Mouse (Mus musculus) neural tube, embryonic 13.5 days (tissue): ENCODE data around the gene Ptpn13. TPM values are rescaled to one million over a fixed set of nuclear protein-coding genes. Genes with fewer than 3 reads are reported as not detected.

Source experiments
- ATAC-seq: fragments of 200-750 bp; cut with Nextera tagmentation; 2 replicates; pipeline ENCODE4 v1.8.0; 2017; ENCODE audit warnings: low read depth, mild to moderate bottlenecking, moderate TSS enrichment, moderate library complexity
- H3K27ac ChIP-seq: fragments of 300-500 bp; sonication (generic); replicated peaks from 2 replicates; pipeline ENCODE4 v1.5.1; 2015; ENCODE audit warnings: moderate library complexity, mild to moderate bottlenecking, inconsistent platforms
- H3K27me3 ChIP-seq: fragments of 300-500 bp; sonication (generic); 2 replicates; pipeline ENCODE4 v1.6.1; 2015; ENCODE audit warnings: mild to moderate bottlenecking, inconsistent platforms
- H3K36me3 ChIP-seq: fragments of 300-500 bp; sonication (generic); 2 replicates; pipeline ENCODE4 v1.6.1; 2015; ENCODE audit warnings: mild to moderate bottlenecking, inconsistent platforms
- H3K4me1 ChIP-seq: fragments of 300-500 bp; sonication (generic); replicated peaks from 2 replicates; pipeline ENCODE4 v1.6.1; 2015; ENCODE audit warnings: inconsistent platforms
- H3K4me2 ChIP-seq: fragments of 300-500 bp; sonication (generic); 2 replicates; pipeline ENCODE4 v1.6.1; 2015; ENCODE audit warnings: inconsistent platforms, mild to moderate bottlenecking, moderate library complexity
- H3K4me3 ChIP-seq: fragments of 300-500 bp; sonication (generic); 2 replicates; pipeline ENCODE4 v1.5.1; 2015; ENCODE audit warnings: mild to moderate bottlenecking, inconsistent platforms
- H3K9ac ChIP-seq: fragments of 300-500 bp; sonication (generic); 2 replicates; pipeline ENCODE4 v1.6.1; 2015; ENCODE audit warnings: moderate library complexity, mild to moderate bottlenecking, inconsistent platforms
- H3K9me3 ChIP-seq: fragments of 300-500 bp; sonication (generic); 2 replicates; pipeline ENCODE4 v1.6.1; 2016; ENCODE audit warnings: inconsistent platforms
- whole genome bisulfite sequencing: fragments of 180-500 bp; shearing (Covaris S2); methylation state at CpG from one replicate; pipeline ENCODE4 v1.1.7; 2015; 5-methylcytosine and 5-hydroxymethylcytosine counted together
- polyA plus RNA-seq: library from polyadenylated mRNA; unstranded; fragments of >200 nt; fragmentation: Nextera tagmentation; extraction: Ambion mirVana; gene quantifications from 2 replicates; pipeline ENCODE4 v1.2.1, GENCODE M21; 2015

Gene Ptpn13
- polyA plus RNA-seq, 1 experiment from 2014 or later, result 6.6 TPM

GRCm38 (mm10) chr5:103534454-103534853, 109.5 kb downstream of the Ptpn13 start:
- no peaks in the 10 kb centered on the region for H3K27me3 ChIP-seq
- no peak overlapping the region for H3K27ac ChIP-seq
- no peak for ATAC-seq
- no peak overlapping the region for H3K9ac ChIP-seq
- 0 out of 2 replicates have a peak, but pooled peaks cover 17% of the 10 kb centered on the region for H3K36me3 ChIP-seq
- H3K4me3 ChIP-seq, result no peak overlapping the region
- 83% methylated on average over 3 of the region's 3 CpGs for WGBS
- H3K4me2 ChIP-seq, result no peak overlapping the region
- H3K4me1 ChIP-seq, result no peaks in the 10 kb centered on the region
- no peaks in the 10 kb centered on the region for H3K9me3 ChIP-seq

DNA sequence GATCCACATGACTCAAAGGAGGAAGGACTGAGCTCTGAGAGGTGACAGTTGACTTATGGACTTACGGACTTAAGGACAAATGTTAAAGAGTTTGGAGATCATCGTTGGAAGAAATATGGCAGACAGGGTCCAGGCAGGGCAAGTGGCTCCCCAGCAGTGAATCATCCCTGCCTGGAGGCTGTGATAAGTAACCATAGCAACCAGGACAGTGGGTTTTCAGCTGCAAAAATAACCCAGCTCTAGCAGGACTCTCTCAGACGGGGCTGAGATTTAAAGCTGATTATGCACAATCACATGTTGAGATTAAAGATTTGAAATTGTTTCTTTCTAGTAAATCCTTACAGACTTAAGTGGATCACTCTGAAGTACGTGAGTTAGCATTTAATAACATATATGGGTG, 112.4 kb downstream of the Ptpn13 start:
- 0 out of 2 replicates have a peak, but pooled peaks cover 9% of the 10 kb centered on the region for H3K36me3 ChIP-seq

DNA sequence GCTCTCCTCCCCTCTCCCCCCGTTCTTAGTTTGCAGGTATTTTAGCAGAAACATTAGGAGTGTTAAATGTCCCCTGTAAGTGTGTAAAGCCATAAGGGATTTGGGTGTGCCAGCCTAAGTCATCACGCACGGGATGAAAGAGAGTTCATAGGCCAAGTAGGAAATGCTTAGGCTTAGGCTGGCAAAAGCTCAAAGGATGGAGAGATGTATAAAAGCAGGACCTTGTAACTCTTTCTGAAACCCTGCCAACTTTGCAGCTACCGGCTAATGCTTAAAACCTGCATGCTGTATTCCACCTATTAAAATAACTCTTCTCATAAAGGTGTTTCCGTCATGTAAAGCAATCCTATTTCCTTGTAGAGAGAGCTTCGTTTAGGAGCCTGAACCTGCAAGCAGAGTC, 115.6 kb downstream of the Ptpn13 start:
- H3K27ac ChIP-seq, result no peak overlapping the region
- H3K4me3 ChIP-seq, result no peak overlapping the region
- H3K9me3 ChIP-seq, result no peaks in the 10 kb centered on the region
- no peak overlapping the region for H3K4me2 ChIP-seq
- no peaks in the 10 kb centered on the region for H3K4me1 ChIP-seq
- no peaks in the 10 kb centered on the region for H3K27me3 ChIP-seq
- no peak overlapping the region for H3K9ac ChIP-seq
- ATAC-seq, result no peak
- WGBS, result 82% methylated on average over 6 of the region's 6 CpGs
- 0 out of 2 replicates have a peak, but pooled peaks cover 9% of the 10 kb centered on the region for H3K36me3 ChIP-seq

More for the DNA sequence above, 112.4 kb downstream of the Ptpn13 start:
- H3K4me2 ChIP-seq, result no peak overlapping the region
- no peak for ATAC-seq
- no peak overlapping the region for H3K4me3 ChIP-seq
- 40% methylated on average over 4 of the region's 4 CpGs for WGBS
- no peak overlapping the region for H3K9ac ChIP-seq
- H3K27me3 ChIP-seq, result no peaks in the 10 kb centered on the region
- H3K9me3 ChIP-seq, result no peaks in the 10 kb centered on the region
- no peaks in the 10 kb centered on the region for H3K4me1 ChIP-seq
- no peak overlapping the region for H3K27ac ChIP-seq

- ATAC-seq, result no peak
These were observed 116.1 kb downstream of the Ptpn13 start for GRCm38 (mm10) chr5:103541136-103541535.

GRCm38 (mm10) chr5:103541542-103541941, 116.5 kb downstream of the Ptpn13 start:
- Histone ChIP-seq H3K9me3 (no peaks in the 10 kb centered on the region), H3K4me2 (no peak overlapping the region), H3K36me3 (0 out of 2 replicates have a peak, but pooled peaks cover 9% of the 10 kb centered on the region), H3K4me3 (no peak overlapping the region), H3K27ac (no peak overlapping the region), H3K27me3 (no peaks in the 10 kb centered on the region), H3K9ac (no peak overlapping the region), H3K4me1 (no peaks in the 10 kb centered on the region)
- no peak for ATAC-seq
- 86% methylated on average over 11 of the region's 11 CpGs for WGBS

More at GRCm38 (mm10) chr5:103541136-103541535, 116.1 kb downstream of the Ptpn13 start:
- Histone ChIP-seq H3K4me3 (no peak overlapping the region), H3K27me3 (no peaks in the 10 kb centered on the region), H3K9me3 (no peaks in the 10 kb centered on the region), H3K36me3 (0 out of 2 replicates have a peak, but pooled peaks cover 9% of the 10 kb centered on the region), H3K4me1 (no peaks in the 10 kb centered on the region), H3K4me2 (no peak overlapping the region), H3K27ac (0 out of 2 replicates have a peak overlapping the region, but pooled peaks have one; percentile 13), H3K9ac (no peak overlapping the region)
- 75% methylated on average over 10 of the region's 10 CpGs for WGBS

DNA sequence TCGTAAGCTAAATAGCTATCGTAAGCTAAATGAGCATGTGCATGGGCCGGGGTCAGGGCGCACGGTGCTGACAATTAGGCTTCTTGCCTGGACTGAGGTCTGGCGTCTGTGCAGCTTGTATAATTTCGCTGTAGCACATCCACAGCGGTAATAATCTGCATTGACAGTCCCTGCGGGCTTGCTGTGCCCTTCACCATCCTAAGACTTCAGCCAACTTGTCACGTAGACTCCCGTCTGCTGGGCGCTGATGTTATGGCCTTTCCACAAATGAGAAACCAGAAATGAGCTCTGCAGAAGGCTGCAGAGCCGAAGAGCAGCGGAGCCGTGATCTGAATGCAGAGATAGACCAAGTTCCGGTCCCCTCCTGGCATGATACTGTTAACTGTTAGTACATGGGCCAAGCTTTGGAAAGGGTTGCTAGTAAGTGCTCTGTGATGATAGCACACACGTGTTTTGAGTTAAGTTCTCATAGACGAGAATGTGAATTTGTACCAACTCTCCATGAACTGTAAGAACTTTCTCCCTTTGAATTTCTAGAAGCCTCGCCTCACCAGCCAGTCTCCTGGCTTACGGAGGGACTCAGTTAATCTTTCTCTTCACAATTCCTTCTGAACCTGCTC, 120.5 kb downstream of the Ptpn13 start:
- Histone ChIP-seq H3K9me3 (no peaks in the 10 kb centered on the region), H3K4me3 (no peak overlapping the region), H3K36me3 (no peaks in the 10 kb centered on the region), H3K4me1 (peaks cover 10% of the 10 kb centered on the region; the same call in 1 of the 2 replicates), H3K27me3 (no peaks in the 10 kb centered on the region), H3K27ac (no peak overlapping the region), H3K4me2 (no peak overlapping the region), H3K9ac (no peak overlapping the region)
- no peak for ATAC-seq
- 85% methylated on average over 20 of the region's 20 CpGs for WGBS

DNA sequence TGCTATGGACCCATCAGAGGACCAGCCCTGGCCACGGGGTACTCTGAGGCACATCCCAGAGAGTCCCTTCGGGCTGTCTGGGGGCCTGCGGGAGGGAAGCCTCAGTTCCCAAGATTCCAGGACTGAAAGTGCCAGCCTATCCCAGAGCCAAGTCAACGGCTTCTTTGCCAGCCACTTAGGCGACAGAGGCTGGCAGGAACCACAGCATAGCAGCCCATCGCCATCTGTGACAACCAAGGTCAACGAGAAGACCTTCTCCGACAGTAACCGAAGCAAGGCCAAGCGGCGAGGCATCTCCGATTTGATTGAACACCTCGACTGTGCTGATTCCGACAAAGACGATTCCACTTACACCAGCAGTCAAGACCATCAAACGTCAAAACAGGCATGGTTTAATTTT, 129.8 kb downstream of the Ptpn13 start:
- Histone ChIP-seq H3K9ac (no peak overlapping the region), H3K27me3 (no peaks in the 10 kb centered on the region), H3K36me3 (peaks cover 35% of the 10 kb centered on the region), H3K4me3 (no peak overlapping the region), H3K4me2 (no peak overlapping the region), H3K9me3 (no peaks in the 10 kb centered on the region), H3K4me1 (no peaks in the 10 kb centered on the region), H3K27ac (no peak overlapping the region)
- no peak for ATAC-seq
- WGBS, result 96% methylated on average over 16 of the region's 16 CpGs

GRCm38 (mm10) chr5:103560546-103560945, 135.6 kb downstream of the Ptpn13 start:
- Histone ChIP-seq H3K27me3 (no peaks in the 10 kb centered on the region), H3K9me3 (no peaks in the 10 kb centered on the region), H3K36me3 (peaks cover 38% of the 10 kb centered on the region), H3K27ac (no peak overlapping the region), H3K4me3 (no peak overlapping the region), H3K4me1 (no peaks in the 10 kb centered on the region), H3K4me2 (no peak overlapping the region), H3K9ac (no peak overlapping the region)
- no peak for ATAC-seq
- 95% methylated on average over 9 of the region's 9 CpGs for WGBS

DNA sequence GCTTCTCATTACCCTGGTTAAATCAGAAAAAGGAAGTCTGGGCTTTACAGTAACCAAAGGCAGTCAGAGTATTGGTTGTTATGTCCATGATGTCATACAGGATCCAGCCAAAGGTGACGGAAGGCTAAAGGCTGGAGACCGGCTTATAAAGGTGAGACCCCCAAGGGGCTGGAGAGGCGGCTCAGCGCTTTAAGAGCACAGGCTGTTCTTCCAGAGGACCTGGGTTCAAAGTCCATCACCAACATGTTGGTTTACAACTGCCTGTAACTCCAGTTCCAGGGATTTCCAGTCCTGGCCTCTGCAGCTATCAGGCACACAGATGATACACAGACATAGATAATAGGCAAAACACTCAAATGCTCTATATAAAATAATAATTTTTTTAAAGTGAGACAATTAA, 143.0 kb downstream of the Ptpn13 start:
- H3K9ac ChIP-seq, result no peak overlapping the region
- WGBS, result 94% methylated on average over 4 of the region's 4 CpGs
- H3K9me3 ChIP-seq, result no peaks in the 10 kb centered on the region

GRCm38 (mm10) chr5:103569446-103569845, 144.5 kb downstream of the Ptpn13 start:
- Histone ChIP-seq H3K9me3 (no peaks in the 10 kb centered on the region), H3K4me3 (no peak overlapping the region), H3K27me3 (no peaks in the 10 kb centered on the region), H3K4me2 (no peak overlapping the region), H3K9ac (no peak overlapping the region), H3K27ac (no peak overlapping the region), H3K36me3 (peaks cover 10% of the 10 kb centered on the region; the same call in 1 of the 2 replicates), H3K4me1 (no peaks in the 10 kb centered on the region)
- WGBS, result 93% methylated on average over 9 of the region's 9 CpGs
- ATAC-seq, result no peak

More for the DNA sequence above, 143.0 kb downstream of the Ptpn13 start:
- no peak overlapping the region for H3K4me3 ChIP-seq
- ATAC-seq, result no peak
- no peak overlapping the region for H3K27ac ChIP-seq
- peaks cover 10% of the 10 kb centered on the region; the same call in 1 of the 2 replicates for H3K36me3 ChIP-seq
- no peak overlapping the region for H3K4me2 ChIP-seq
- no peaks in the 10 kb centered on the region for H3K4me1 ChIP-seq
- no peaks in the 10 kb centered on the region for H3K27me3 ChIP-seq

GRCm38 (mm10) chr5:103579680-103580420, 154.9 kb downstream of the Ptpn13 start:
- Histone ChIP-seq H3K9ac (no peak overlapping the region), H3K4me2 (no peak overlapping the region), H3K4me1 (no peaks in the 10 kb centered on the region), H3K36me3 (0 out of 2 replicates have a peak, but pooled peaks cover 5% of the 10 kb centered on the region), H3K4me3 (no peak overlapping the region), H3K27ac (no peak overlapping the region), H3K27me3 (no peaks in the 10 kb centered on the region), H3K9me3 (no peaks in the 10 kb centered on the region)
- 69% methylated on average over 11 of the region's 11 CpGs for WGBS
- ATAC-seq, result no peak

DNA sequence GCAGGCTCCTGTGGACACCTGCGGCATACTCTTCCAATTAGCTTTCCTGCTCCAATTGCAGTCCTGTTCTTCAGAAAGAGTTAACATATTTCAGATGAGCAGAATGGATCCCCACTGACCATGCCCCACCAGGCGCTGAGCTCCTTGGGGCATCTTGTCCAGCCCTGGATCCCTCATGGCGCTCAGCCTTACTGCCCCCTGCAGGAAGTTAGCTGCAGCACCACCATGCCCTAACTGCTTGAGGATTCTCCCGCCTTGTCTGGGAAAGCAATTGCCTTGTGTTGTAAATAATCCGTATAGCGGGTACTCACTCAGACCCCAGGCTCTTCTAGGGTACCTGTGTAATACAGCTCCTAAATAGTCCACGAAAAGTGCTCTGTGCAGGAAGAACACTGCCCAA, 162.2 kb downstream of the Ptpn13 start:
- Histone ChIP-seq H3K4me3 (no peak overlapping the region), H3K27ac (no peak overlapping the region), H3K9ac (no peak overlapping the region), H3K4me1 (no peaks in the 10 kb centered on the region), H3K4me2 (no peak overlapping the region), H3K36me3 (0 out of 2 replicates have a peak, but pooled peaks cover 6% of the 10 kb centered on the region), H3K9me3 (no peaks in the 10 kb centered on the region), H3K27me3 (no peaks in the 10 kb centered on the region)
- no peak for ATAC-seq
- WGBS, result 75% methylated on average over 7 of the region's 7 CpGs
